Mouse (Mus musculus) limb, embryonic 15.5 days (tissue): Measurements from ENCODE around the gene Papola. TPM values are rescaled to one million over a fixed set of nuclear protein-coding genes. Genes with fewer than 3 reads are reported as not detected.

Source experiments
- ATAC-seq: fragments of 200-750 bp; cut with Nextera tagmentation; 2 replicates; pipeline ENCODE4 v1.8.0; 2017; ENCODE audit warnings: low read depth, moderate TSS enrichment; ENCODE audit not compliant: insufficient number of reproducible peaks, low FRiP score, low TSS enrichment
- H3K27ac ChIP-seq: fragments of 300-500 bp; sonication (generic); 2 replicates; pipeline ENCODE4 v1.5.1; 2015; ENCODE audit warnings: moderate library complexity, mild to moderate bottlenecking, inconsistent platforms
- H3K27me3 ChIP-seq: fragments of 300-500 bp; sonication (generic); 2 replicates; pipeline ENCODE4 v1.6.1; 2015; ENCODE audit warnings: inconsistent platforms
- H3K36me3 ChIP-seq: fragments of 300-500 bp; sonication (generic); 2 replicates; pipeline ENCODE4 v1.6.1; 2015; ENCODE audit warnings: inconsistent platforms
- H3K4me1 ChIP-seq: fragments of 300-500 bp; sonication (generic); 2 replicates; pipeline ENCODE4 v1.6.1; 2015; ENCODE audit warnings: inconsistent platforms
- H3K4me2 ChIP-seq: fragments of 300-500 bp; sonication (generic); 2 replicates; pipeline ENCODE4 v1.6.1; 2015; ENCODE audit warnings: mild to moderate bottlenecking, inconsistent platforms
- H3K4me3 ChIP-seq: fragments of 300-500 bp; sonication (generic); 2 replicates; pipeline ENCODE4 v1.5.1; 2015; ENCODE audit warnings: mild to moderate bottlenecking, inconsistent platforms
- H3K9ac ChIP-seq: fragments of 300-500 bp; sonication (generic); 2 replicates; pipeline ENCODE4 v1.6.1; 2015; ENCODE audit warnings: inconsistent platforms
- H3K9me3 ChIP-seq: fragments of 300-500 bp; sonication (generic); 2 replicates; pipeline ENCODE4 v1.6.1; 2016; ENCODE audit warnings: inconsistent platforms
- WGBS: fragments of 180-500 bp; shearing (Covaris S2); methylation state at CpG from one replicate; pipeline ENCODE4 v1.1.7; 2015; 5-methylcytosine and 5-hydroxymethylcytosine counted together
- polyA plus RNA-seq: library from polyadenylated mRNA; unstranded; fragments of >200 nt; fragmentation: Nextera tagmentation; extraction: Ambion mirVana; gene quantifications from 2 replicates; pipeline ENCODE4 v1.2.1, GENCODE M21; 2015

Papola gene
- 184 and 185 TPM in 2 replicates for polyA plus RNA-seq

GRCm38 (mm10) chr12:105784196-105784999 lies at the start of gene Papola:
Gene Papola (plus strand): TSS chr12:105784694.
- Histone ChIP-seq H3K4me2 (peak within 1 kb of the TSS; percentile 68), H3K36me3 (no peaks in the 10 kb centered on the region), H3K27me3 (no peaks in the 10 kb centered on the region), H3K9ac (peak within 1 kb of the TSS; percentile 87), H3K4me1 (peaks cover 9% of the 10 kb centered on the region), H3K4me3 (peak within 1 kb of the TSS; percentile 89), H3K27ac (peak within 1 kb of the TSS; percentile 98), H3K9me3 (no peaks in the 10 kb centered on the region)
- WGBS: under 1% methylated on average over 75 of the region's 85 CpGs
- peak; percentile 90 for ATAC-seq

GRCm38 (mm10) chr12:105735226-105735888 lies 49.1 kb upstream of the Papola start:
- WGBS: 69% methylated on average over 7 of the region's 7 CpGs
- no peak overlapping the region for H3K27ac ChIP-seq
- no peak overlapping the region for H3K4me2 ChIP-seq
- no peaks in the 10 kb centered on the region for H3K27me3 ChIP-seq
- no peaks in the 10 kb centered on the region for H3K36me3 ChIP-seq
- no peak overlapping the region for H3K9ac ChIP-seq
- H3K4me1 ChIP-seq: no peaks in the 10 kb centered on the region
- no peak overlapping the region for H3K4me3 ChIP-seq
- ATAC-seq: no peak
- H3K9me3 ChIP-seq: no peaks in the 10 kb centered on the region

GRCm38 (mm10) chr12:105735889-105736251 lies 48.6 kb upstream of the Papola start:
- Histone ChIP-seq H3K36me3 (no peaks in the 10 kb centered on the region), H3K4me1 (no peaks in the 10 kb centered on the region), H3K9ac (no peak overlapping the region), H3K4me3 (no peak overlapping the region), H3K9me3 (no peaks in the 10 kb centered on the region), H3K4me2 (no peak overlapping the region), H3K27ac (no peak overlapping the region), H3K27me3 (no peaks in the 10 kb centered on the region)
- WGBS: 84% methylated on average over 6 of the region's 6 CpGs
- no peak for ATAC-seq

GRCm38 (mm10) chr12:105738316-105739096 lies 46.0 kb upstream of the Papola start:
- Histone ChIP-seq H3K27ac (no peak overlapping the region), H3K4me3 (no peak overlapping the region), H3K4me2 (no peak overlapping the region), H3K9me3 (no peaks in the 10 kb centered on the region), H3K4me1 (no peaks in the 10 kb centered on the region), H3K27me3 (no peaks in the 10 kb centered on the region), H3K9ac (no peak overlapping the region), H3K36me3 (no peaks in the 10 kb centered on the region)
- no peak for ATAC-seq
- WGBS: 64% methylated on average over 15 of the region's 15 CpGs

- Histone ChIP-seq H3K9ac (no peak overlapping the region), H3K27me3 (no peaks in the 10 kb centered on the region), H3K4me1 (no peaks in the 10 kb centered on the region), H3K27ac (no peak overlapping the region), H3K4me2 (no peak overlapping the region), H3K9me3 (no peaks in the 10 kb centered on the region), H3K4me3 (no peak overlapping the region), H3K36me3 (no peaks in the 10 kb centered on the region)
- ATAC-seq: no peak
- WGBS: 73% methylated on average over 8 of the region's 8 CpGs
Observed at GRCm38 (mm10) chr12:105739656-105740055, 44.8 kb upstream of the Papola start.

- no peaks in the 10 kb centered on the region for H3K9me3 ChIP-seq
- no peaks in the 10 kb centered on the region for H3K4me1 ChIP-seq
- no peak overlapping the region for H3K9ac ChIP-seq
- WGBS: 78% methylated on average over 5 of the region's 5 CpGs
- H3K27ac ChIP-seq: no peak overlapping the region
- H3K27me3 ChIP-seq: no peaks in the 10 kb centered on the region
- no peaks in the 10 kb centered on the region for H3K36me3 ChIP-seq
- no peak overlapping the region for H3K4me2 ChIP-seq
- H3K4me3 ChIP-seq: no peak overlapping the region
- no peak for ATAC-seq
Observed at GRCm38 (mm10) chr12:105748114-105748513, 36.4 kb upstream of the Papola start.

GRCm38 (mm10) chr12:105753813-105754212 lies 30.7 kb upstream of the Papola start:
- no peaks in the 10 kb centered on the region for H3K27me3 ChIP-seq
- no peak for ATAC-seq
- 86% methylated on average over 10 of the region's 10 CpGs for WGBS

GRCm38 (mm10) chr12:105757816-105758497 lies 26.5 kb upstream of the Papola start:
- H3K27ac ChIP-seq: no peak overlapping the region
- no peak for ATAC-seq
- H3K9ac ChIP-seq: no peak overlapping the region
- H3K4me3 ChIP-seq: no peak overlapping the region
- WGBS: 53% methylated on average over 15 of the region's 15 CpGs
- no peaks in the 10 kb centered on the region for H3K36me3 ChIP-seq
- H3K4me1 ChIP-seq: no peaks in the 10 kb centered on the region
- no peaks in the 10 kb centered on the region for H3K9me3 ChIP-seq
- H3K4me2 ChIP-seq: no peak overlapping the region
- no peaks in the 10 kb centered on the region for H3K27me3 ChIP-seq

More at GRCm38 (mm10) chr12:105753813-105754212, 30.7 kb upstream of the Papola start:
- H3K4me2 ChIP-seq: no peak overlapping the region
- no peak overlapping the region for H3K27ac ChIP-seq
- no peak overlapping the region for H3K4me3 ChIP-seq
- no peaks in the 10 kb centered on the region for H3K9me3 ChIP-seq
- H3K4me1 ChIP-seq: no peaks in the 10 kb centered on the region
- H3K36me3 ChIP-seq: no peaks in the 10 kb centered on the region
- H3K9ac ChIP-seq: no peak overlapping the region

- H3K36me3 ChIP-seq: no peaks in the 10 kb centered on the region
- no peak for ATAC-seq
- H3K4me2 ChIP-seq: no peak overlapping the region
- no peak overlapping the region for H3K27ac ChIP-seq
- 84% methylated on average over 2 of the region's 2 CpGs for WGBS
- no peaks in the 10 kb centered on the region for H3K27me3 ChIP-seq
- no peaks in the 10 kb centered on the region for H3K9me3 ChIP-seq
- no peak overlapping the region for H3K9ac ChIP-seq
- no peaks in the 10 kb centered on the region for H3K4me1 ChIP-seq
- no peak overlapping the region for H3K4me3 ChIP-seq
Observed at GRCm38 (mm10) chr12:105758911-105759310, 25.6 kb upstream of the Papola start.

- Histone ChIP-seq H3K4me3 (no peak overlapping the region), H3K4me1 (no peaks in the 10 kb centered on the region), H3K9ac (no peak overlapping the region), H3K36me3 (no peaks in the 10 kb centered on the region), H3K27me3 (no peaks in the 10 kb centered on the region), H3K4me2 (no peak overlapping the region), H3K27ac (no peak overlapping the region), H3K9me3 (no peaks in the 10 kb centered on the region)
- no peak for ATAC-seq
- WGBS: 17% methylated on average over 10 of the region's 10 CpGs
Observed at GRCm38 (mm10) chr12:105759849-105760478, 24.5 kb upstream of the Papola start.

- Histone ChIP-seq H3K4me1 (no peaks in the 10 kb centered on the region), H3K27ac (no peak overlapping the region), H3K9ac (no peak overlapping the region), H3K4me3 (no peak overlapping the region), H3K36me3 (no peaks in the 10 kb centered on the region), H3K9me3 (no peaks in the 10 kb centered on the region), H3K27me3 (no peaks in the 10 kb centered on the region), H3K4me2 (no peak overlapping the region)
- 70% methylated on average over 11 of the region's 11 CpGs for WGBS
- no peak for ATAC-seq
Observed at GRCm38 (mm10) chr12:105761171-105761570, 23.3 kb upstream of the Papola start.
